11 mouse cellular contexts compared by ENCODE assay signal in the genomic region with DNA sequence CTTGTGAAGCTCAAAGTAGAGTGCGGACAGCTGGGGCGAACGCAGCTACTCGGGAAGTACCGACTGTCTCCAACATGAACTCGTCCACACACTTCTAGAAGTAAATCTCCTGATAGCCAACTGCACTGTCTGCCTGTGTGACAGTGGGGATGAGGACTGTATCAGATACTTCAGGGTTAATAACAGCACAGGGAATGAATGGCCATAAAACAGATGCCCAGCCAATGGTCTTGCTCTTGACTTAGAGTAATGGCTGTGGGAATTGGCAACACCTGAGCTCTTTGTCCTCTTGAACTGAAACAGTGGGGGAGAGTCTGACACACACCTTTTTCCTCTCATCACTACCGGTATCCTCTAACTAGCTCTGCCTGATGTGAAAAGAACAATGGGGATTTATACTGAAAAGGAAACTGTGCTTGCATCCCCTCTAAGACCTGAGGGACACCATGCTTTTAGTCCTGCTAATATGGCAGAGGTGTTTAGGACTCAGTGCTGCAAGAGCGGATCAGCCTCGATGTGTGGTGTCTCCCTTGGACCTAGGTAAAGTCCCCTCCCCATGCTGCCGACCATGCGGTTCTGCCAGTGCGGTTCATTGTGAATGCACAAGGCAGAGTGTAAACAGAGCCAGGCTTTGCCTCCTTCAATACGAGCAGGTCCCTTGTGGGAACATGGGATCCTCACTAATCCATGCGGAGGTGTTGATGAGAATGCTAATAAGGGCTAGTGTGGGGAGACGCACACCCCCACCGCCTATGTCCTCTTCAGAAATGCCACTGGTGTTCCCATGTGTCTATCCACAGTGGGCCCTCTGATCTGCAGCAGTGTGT.
DNase-seq lines count a peak whose midpoint lies in the region; ATAC-seq and TF ChIP-seq lines count a peak whose summit lies in the region.
"Had no signal": no experiment of that assay in that cellular context is flagged by ENCODE, and none has a peak within 500 bp of the region (broad histone marks: within the 10 kb centered on the region; RNA-seq: fewer than 3 reads in every experiment).

No protein-coding gene starts in this region.

- no peak overlapping the region for H3K9ac ChIP-seq in forebrain, embryonic 16.5 days (replicated peaks; ENCODE audit: low read depth, low read length)
- H3K9ac ChIP-seq in hindbrain, postnatal 0 days (replicated peaks; ENCODE audit: low read length) = no peak overlapping the region
- no peak overlapping the region for H3K9ac ChIP-seq in midbrain, postnatal 0 days (replicated peaks; ENCODE audit: low read length, poor library complexity, severe bottlenecking)

- ATAC-seq in forebrain, embryonic 16.5 days = peak; percentile 76
- ATAC-seq in hindbrain, postnatal 0 days = peak; percentile 85
- ATAC-seq in midbrain, postnatal 0 days (ENCODE audit: low FRiP score) = peak; percentile 81

- H3K27me3 ChIP-seq in forebrain, embryonic 10.5 days (ENCODE audit: poor library complexity, severe bottlenecking) = no peaks in the 10 kb centered on the region; the same call in 1 of the 2 replicates
- no peaks in the 10 kb centered on the region for H3K27me3 ChIP-seq in forebrain, embryonic 16.5 days (replicated peaks; ENCODE audit: control insufficient read depth, insufficient read depth, low read length)
- H3K27me3 ChIP-seq in hindbrain, postnatal 0 days (ENCODE audit: insufficient read depth, low read length) = no peaks in the 10 kb centered on the region
- H3K27me3 ChIP-seq in midbrain, postnatal 0 days (ENCODE audit: insufficient read depth, low read length) = no peaks in the 10 kb centered on the region

- intact Hi-C loops in gastrocnemius, postnatal 14 days (cut with DNase I; ENCODE audit: low total_unique reads) = no loop called here

- peak overlapping the region; percentile 9; the same call in 1 of the 2 replicates for H3K27ac ChIP-seq in forebrain, embryonic 10.5 days
- no peak overlapping the region for H3K27ac ChIP-seq in forebrain, embryonic 16.5 days (ENCODE audit: low read length)
- peak overlapping the region; percentile 51 for H3K27ac ChIP-seq in hindbrain, postnatal 0 days
- peak overlapping the region; percentile 8; the same call in 1 of the 2 replicates for H3K27ac ChIP-seq in midbrain, postnatal 0 days (ENCODE audit: low read depth, low read length)

- TF ChIP-seq CTCF in hindbrain, postnatal 0 days (IDR thresholded peaks at IDR 0.05; ENCODE audit: low read depth) = no peak
- no peak for TF ChIP-seq CTCF in midbrain, postnatal 0 days (IDR thresholded peaks at IDR 0.05)

- 69% methylated on average over 16 of the region's 16 CpGs for WGBS in forebrain, embryonic 10.5 days
- 41% methylated on average over 16 of the region's 16 CpGs for WGBS in forebrain, embryonic 16.5 days
- WGBS in hindbrain, postnatal 0 days = 45% methylated on average over 16 of the region's 16 CpGs
- 41% methylated on average over 16 of the region's 16 CpGs for WGBS in midbrain, postnatal 0 days

- DNase-seq in forebrain, embryonic 10.5 days (ENCODE audit: extremely low spot score, low spot score) = no peak
- DNase-seq in hindbrain, postnatal 0 days (ENCODE audit: low spot score) = peak; percentile 61
- peak; percentile 69 for DNase-seq in midbrain, postnatal 0 days (ENCODE audit: low spot score)
- no peak for DNase-seq in adrenal gland, postnatal 10 days
- DNase-seq in gastrocnemius, postnatal 14 days = no peak
- no peak for DNase-seq in adipocyte (ENCODE audit: low spot score)
- DNase-seq: cerebellum, adult 11 months; cerebellum, postnatal 36 days; kidney, adult 8-10 months; thymus, postnatal 4 days had no signal

- H3K9me3 ChIP-seq in forebrain, embryonic 10.5 days = no peaks in the 10 kb centered on the region
- no peaks in the 10 kb centered on the region for H3K9me3 ChIP-seq in forebrain, embryonic 16.5 days (ENCODE audit: control insufficient read depth, low read length)
- H3K9me3 ChIP-seq in hindbrain, postnatal 0 days (ENCODE audit: low read length) = no peaks in the 10 kb centered on the region
- H3K9me3 ChIP-seq in midbrain, postnatal 0 days (ENCODE audit: low read length) = no peaks in the 10 kb centered on the region

- H3K4me2 ChIP-seq in forebrain, embryonic 16.5 days (ENCODE audit: low read length) = no peak overlapping the region
- no peak overlapping the region for H3K4me2 ChIP-seq in hindbrain, postnatal 0 days (ENCODE audit: low read depth, low read length)
- H3K4me2 ChIP-seq in midbrain, postnatal 0 days (ENCODE audit: low read depth, low read length, poor library complexity, severe bottlenecking) = no peak overlapping the region

- H3K4me3 ChIP-seq in forebrain, embryonic 10.5 days = no peak overlapping the region
- no peak overlapping the region for H3K4me3 ChIP-seq in forebrain, embryonic 16.5 days (replicated peaks; ENCODE audit: low read length)
- no peak overlapping the region for H3K4me3 ChIP-seq in hindbrain, postnatal 0 days (ENCODE audit: low read length)
- H3K4me3 ChIP-seq in midbrain, postnatal 0 days (ENCODE audit: low read depth, low read length) = no peak overlapping the region

- no peaks in the 10 kb centered on the region for H3K36me3 ChIP-seq in forebrain, embryonic 10.5 days (replicated peaks)
- H3K36me3 ChIP-seq in forebrain, embryonic 16.5 days (ENCODE audit: control insufficient read depth, insufficient read depth) = no peaks in the 10 kb centered on the region
- no peaks in the 10 kb centered on the region for H3K36me3 ChIP-seq in hindbrain, postnatal 0 days (ENCODE audit: insufficient read depth, low read length)
- H3K36me3 ChIP-seq in midbrain, postnatal 0 days (ENCODE audit: insufficient read depth, low read length) = no peaks in the 10 kb centered on the region

- peaks cover 20% of the 10 kb centered on the region for H3K4me1 ChIP-seq in forebrain, embryonic 10.5 days
- H3K4me1 ChIP-seq in forebrain, embryonic 16.5 days (replicated peaks; ENCODE audit: control insufficient read depth, insufficient read depth, low read length) = peaks cover 6% of the 10 kb centered on the region
- 0 out of 2 replicates have a peak, but pooled peaks cover 9% of the 10 kb centered on the region for H3K4me1 ChIP-seq in hindbrain, postnatal 0 days (ENCODE audit: insufficient read depth, low read length)
- H3K4me1 ChIP-seq in midbrain, postnatal 0 days (ENCODE audit: insufficient read depth, low read length) = 0 out of 2 replicates have a peak, but pooled peaks cover 5% of the 10 kb centered on the region

Comparison
In these comparisons a context has a peak if more than half of its experiments do, and no peak if none do; other contexts are left out.
1. DNase-seq: peak in hindbrain, postnatal 0 days (single experiment) and midbrain, postnatal 0 days (single experiment); none in forebrain, embryonic 10.5 days (single experiment), adrenal gland, postnatal 10 days (single experiment), gastrocnemius, postnatal 14 days (single experiment) and adipocyte (single experiment).
2. Peak in every context shown above with its lines, with median percentiles within 50 percentile points of each other: ATAC-seq.